Mouse (Mus musculus) fat pad, adult 2 months (tissue): ENCODE results near the gene Espnl.

Experiments
- DNase-seq: peaks from one replicate; pipeline ENCODE4 v3.0.0-alpha.2; 2011; ENCODE audit warnings: low read depth, low spot score; ENCODE audit errors: extremely low read depth

Gene Espnl

DNA sequence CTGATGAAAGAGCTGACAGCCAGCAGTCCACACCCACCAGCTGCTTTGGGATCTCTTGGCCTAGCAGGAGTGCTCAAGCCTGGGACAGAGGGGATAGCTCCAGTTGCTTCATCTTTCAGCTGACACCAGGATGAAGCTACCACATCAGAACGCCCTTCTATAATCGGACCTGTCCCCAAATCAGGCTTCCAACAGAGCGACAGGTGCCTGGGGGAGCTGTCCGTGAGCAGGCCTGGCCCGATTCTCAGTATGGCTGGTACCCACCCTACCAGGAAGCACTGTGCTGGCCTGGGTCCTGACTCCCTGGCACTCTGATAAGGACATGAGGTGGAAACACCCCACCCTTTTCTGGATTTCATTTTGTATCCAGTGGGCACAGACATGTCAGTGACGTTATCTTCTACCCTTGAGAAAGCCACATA, 51.5 kb downstream of the Espnl start:
- no peak for DNase-seq

- no peak for DNase-seq
Measured at GRCm38 (mm10) chr1:91380453-91381090, 58.7 kb downstream of the Espnl start.

- no peak for DNase-seq
Measured at GRCm38 (mm10) chr1:91381091-91381471, 59.2 kb downstream of the Espnl start.

GRCm38 (mm10) chr1:91390369-91390768, 68.5 kb downstream of the Espnl start:
- DNase-seq: no peak

GRCm38 (mm10) chr1:91397927-91398259, 76.0 kb downstream of the Espnl start:
- no peak for DNase-seq
